Mouse (Mus musculus): ENCODE measurements around the gene Cept1. TPM values are rescaled to one million over a fixed set of nuclear protein-coding genes. Genes with fewer than 3 reads are reported as not detected.

Cept1 gene
- total RNA-seq, 2 experiments from 2014 or later: 44.8 to 49.4 TPM

DNA sequence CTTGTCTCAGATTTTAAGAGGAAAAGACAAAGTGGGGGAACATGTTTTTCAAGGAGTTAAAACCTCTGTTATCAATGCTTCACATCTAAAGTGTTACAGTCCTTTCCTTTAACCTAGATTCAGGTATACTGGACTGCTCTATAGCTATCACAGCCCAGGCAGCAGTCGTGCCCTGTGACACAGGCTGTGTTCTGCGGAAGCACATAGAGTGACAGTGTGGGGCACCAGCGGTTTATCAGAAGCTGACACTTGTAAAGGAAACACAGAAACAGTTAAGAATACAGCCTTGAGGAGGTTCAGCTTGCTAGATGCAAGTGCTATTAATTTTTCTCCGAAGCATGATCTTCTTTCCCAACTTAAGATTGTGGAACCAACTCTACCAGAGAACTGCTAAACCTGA, 95.0 kb downstream of the Cept1 start:
- DNase-seq (ENCODE audit: low spot score in 2 of 2): no peak
- intact Hi-C loops (cut with DNase I): no loop called here

Other genes with a start within 250 kb of the Cept1 start
- not detected for gene Chil6, start 141.6 kb downstream of the Cept1 start, total RNA-seq (2021)
- under 1 TPM in 1 of 2 experiments, not detected in 1; 0.44 TPM for gene Dennd2d, start 65.4 kb downstream of the Cept1 start, total RNA-seq (2021)
- gene Dram2, start within 50 bp of the Cept1 start, total RNA-seq (2021): 10 to 100 TPM; 35.7 to 37.3 TPM
- 10 to 100 TPM; 20.9 to 27.3 TPM for gene Lrif1, start 137.2 kb upstream of the Cept1 start, total RNA-seq (2021)
- 10 to 100 TPM in 1 of 2 experiments, 1 to 10 TPM in 1; 9.6 to 11.8 TPM for gene Cd53, start 242.3 kb upstream of the Cept1 start, total RNA-seq (2021)

Measured in left cerebral cortex, postnatal 25 days (tissue).